Mouse (Mus musculus) neutrophil, adult 83 days (primary cell): ENCODE data around the gene Rnf41. TPM values are rescaled to one million over a fixed set of nuclear protein-coding genes. Genes with fewer than 3 reads are reported as not detected.

Source experiments
- total RNA-seq, 2 experiments: library from RNA; stranded (reverse); gene quantifications; one replicate each; pipeline ENCODE4 v1.2.4; 2023

Rnf41 gene
- total RNA-seq: 10 to 100 TPM; 34.9 to 38.0 TPM

DNA sequence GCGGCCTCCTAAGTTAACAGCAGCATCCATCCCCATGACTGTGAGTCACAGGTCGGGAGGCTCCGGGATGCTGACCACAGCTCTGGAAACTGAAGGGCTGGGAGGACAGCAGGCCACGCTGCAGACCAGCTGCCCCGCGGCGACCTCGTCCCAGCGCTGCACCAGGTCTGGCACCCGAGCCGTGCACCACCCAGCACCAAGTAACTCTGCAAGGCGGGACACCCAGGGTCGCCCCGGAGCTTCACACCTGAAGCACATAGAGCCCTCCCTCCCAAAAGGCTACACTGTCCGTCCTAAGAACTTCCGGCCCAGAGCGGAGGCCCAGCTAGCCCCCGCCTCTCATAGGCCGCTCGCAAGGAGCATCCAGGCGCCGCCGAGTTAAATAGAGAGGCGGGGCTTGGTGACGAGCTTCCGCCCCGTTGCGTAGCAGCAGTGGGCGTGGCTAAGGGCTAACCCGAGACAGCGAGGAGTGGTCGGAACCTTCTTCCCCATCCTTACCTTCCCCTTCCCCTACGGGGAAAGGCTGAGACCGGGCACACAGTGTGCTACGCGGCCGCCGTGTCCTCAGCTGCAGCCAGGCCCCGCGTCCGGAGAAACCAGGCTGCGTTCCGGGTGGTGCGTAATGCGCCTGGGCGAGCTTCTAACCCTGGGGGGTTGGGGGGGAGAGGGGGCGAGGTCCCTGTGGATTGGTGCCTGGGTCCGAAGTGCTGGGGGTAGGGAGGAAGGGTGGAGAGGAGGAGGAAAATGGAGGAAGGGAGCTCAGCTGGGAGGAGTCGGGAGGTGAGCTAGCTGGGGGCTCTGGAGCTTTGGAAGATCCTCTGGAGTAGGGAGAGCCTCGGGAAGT, at the start of gene Rnf41, which contains the start of gene Nabp2:
TSS of gene Rnf41 (plus strand) at position 447 of the 844 bp plus-strand sequence.
TSS of gene Nabp2 (minus strand) at position 282 of the 844 bp plus-strand sequence.

DNA sequence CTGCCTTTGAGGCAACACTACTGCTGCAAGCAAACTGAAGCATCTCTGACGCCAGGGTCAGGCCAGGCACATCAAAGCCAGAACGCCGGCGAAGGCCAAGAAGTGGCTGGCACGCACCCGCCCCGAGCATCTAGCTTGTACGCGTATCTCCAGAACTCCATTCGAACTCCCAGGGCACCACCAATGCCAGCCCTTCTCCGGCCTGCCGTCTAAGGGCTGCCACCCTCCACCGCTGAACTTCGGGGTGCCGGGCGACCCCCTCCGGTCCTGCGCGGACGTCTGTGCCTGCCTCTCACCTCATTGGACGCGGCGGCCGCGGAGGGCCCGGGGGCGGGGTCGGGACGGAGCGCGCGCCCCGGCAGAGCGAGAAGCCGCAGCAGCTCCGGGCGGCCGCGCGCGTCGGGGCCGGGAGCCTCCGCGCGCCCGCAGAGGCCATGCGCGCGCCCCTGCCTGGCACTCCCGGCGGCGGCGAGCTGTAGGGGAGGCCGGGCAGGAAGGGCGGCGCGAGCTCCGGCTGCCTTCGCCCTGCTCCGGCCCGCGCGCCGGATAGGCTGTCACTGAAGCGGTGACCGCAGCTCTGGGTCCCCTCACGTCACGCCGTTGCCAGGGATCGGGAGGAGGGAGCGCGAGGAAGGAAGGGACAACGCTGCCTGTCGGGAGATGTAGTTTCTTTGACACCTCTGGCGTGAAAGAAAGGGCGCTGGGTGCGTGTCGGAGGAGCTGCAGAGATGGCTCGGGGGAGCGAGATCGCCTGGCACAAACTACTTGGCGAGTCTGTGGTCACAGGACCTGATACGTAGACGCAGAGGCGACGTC, 42.8 kb upstream of the Rnf41 start, which contains the start of gene Coq10a:
TSS of gene Coq10a (minus strand) at position 596 of the 816 bp plus-strand sequence.

DNA sequence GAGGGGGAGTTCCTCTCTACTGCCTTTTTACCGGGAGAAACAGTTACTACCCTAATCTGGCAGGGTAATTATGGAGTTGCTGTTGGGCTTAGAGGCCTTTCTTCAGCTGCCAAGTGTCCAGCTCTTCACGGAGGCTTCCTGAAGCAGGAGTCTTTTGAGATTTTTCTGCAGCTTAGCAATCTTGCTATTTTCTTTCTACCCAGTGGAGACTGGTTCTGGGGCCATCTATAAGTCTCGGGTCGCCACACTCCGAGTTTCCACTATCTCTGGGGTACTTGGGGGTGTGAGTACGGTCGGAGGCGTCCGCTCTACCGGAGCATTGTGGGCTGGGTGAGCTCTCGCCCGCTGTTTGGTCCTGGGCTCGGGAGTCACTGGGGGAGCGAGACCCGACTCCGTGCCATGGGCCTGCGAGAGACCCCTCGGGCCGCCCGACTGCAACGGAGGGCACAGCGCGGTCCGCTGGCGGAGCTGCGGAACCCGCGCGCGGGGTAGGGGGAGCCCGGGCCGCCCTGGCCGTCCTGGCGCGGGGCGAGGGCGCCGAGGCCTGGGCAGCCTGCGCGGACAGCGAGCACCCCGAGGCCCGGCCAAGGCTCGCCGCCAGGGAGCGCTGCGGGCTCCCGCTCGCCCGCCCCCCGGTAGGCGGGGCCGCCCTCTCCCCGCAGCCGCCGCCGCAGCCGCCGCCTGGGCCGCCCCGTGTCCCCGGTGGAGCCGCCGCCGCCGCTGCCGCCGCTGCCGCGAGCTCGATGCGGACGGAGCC, 34.8 kb upstream of the Rnf41 start, which contains the start of gene Ankrd52:
TSS of gene Ankrd52 (plus strand) at position 661 of the 757 bp plus-strand sequence.

DNA sequence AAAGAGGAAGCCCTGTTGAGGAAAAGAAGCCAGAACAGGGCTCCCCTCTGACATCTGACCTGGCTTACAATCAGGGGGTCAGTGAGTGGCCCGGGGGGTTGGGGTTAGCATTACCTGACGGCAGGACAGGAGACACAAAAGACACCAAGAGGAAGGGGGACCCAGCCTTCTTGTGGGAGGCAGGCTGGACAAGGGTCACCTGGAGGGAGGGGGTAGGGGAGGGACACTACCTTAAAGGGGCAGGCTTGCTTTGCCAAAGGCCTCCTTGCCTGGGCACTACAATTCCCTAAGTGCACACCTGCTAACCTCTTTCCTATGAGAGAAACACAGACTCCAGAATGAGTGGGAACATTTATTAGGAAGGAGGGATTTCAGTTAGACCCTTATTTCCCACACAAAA, 10.4 kb upstream of the Rnf41 start, which contains the start of gene Slc39a5:
TSS of gene Slc39a5 (minus strand) at position 174 of the 400 bp plus-strand sequence.

GRCm38 (mm10) chr10:128458719-128459408, 47.4 kb downstream of the Rnf41 start, which contains the start of gene Smarcc2:
Smarcc2 (plus strand) TSS chr10:128459248.

Other genes starting within 250 kb of the Rnf41 start
- gene Rbms2, start 231.4 kb upstream of the Rnf41 start, total RNA-seq: 10 to 100 TPM; 10.7 to 11.5 TPM
- gene Gls2, start 217.2 kb upstream of the Rnf41 start, total RNA-seq: 1 to 10 TPM; 1.0 to 1.6 TPM
- 1 to 10 TPM; 4.2 to 6.3 TPM for gene Spryd4, start 199.8 kb upstream of the Rnf41 start, total RNA-seq
- gene Mip, start 185.8 kb upstream of the Rnf41 start, total RNA-seq: under 1 TPM in 1 of 2 experiments, not detected in 1; 0.15 TPM
- gene Timeless, start 179.6 kb upstream of the Rnf41 start, total RNA-seq: 10 to 100 TPM; 29.4 to 41.0 TPM
- gene Apon, start 157.6 kb upstream of the Rnf41 start, total RNA-seq: under 1 TPM in 1 of 2 experiments, not detected in 1; 0.46 TPM
- not detected for gene Apof, start 143.0 kb upstream of the Rnf41 start, total RNA-seq
- gene Stat2, start 141.1 kb upstream of the Rnf41 start, total RNA-seq: 10 to 100 TPM; 36.7 to 45.1 TPM
- not detected for gene Il23a, start 112.9 kb upstream of the Rnf41 start, total RNA-seq
- gene Pan2, start 108.3 kb upstream of the Rnf41 start, total RNA-seq: 10 to 100 TPM; 30.3 to 33.9 TPM
- 10 to 100 TPM; 34.4 to 34.6 TPM for gene Cnpy2, start 89.2 kb upstream of the Rnf41 start, total RNA-seq
- 100 to 1,000 TPM; 101 to 107 TPM for gene Cs, start 73.9 kb upstream of the Rnf41 start, total RNA-seq
- 10 to 100 TPM; 15.7 to 16.2 TPM for gene Coq10a, start 42.7 kb upstream of the Rnf41 start, total RNA-seq
- 10 to 100 TPM; 39.9 to 40.3 TPM for gene Ankrd52, start 34.5 kb upstream of the Rnf41 start, total RNA-seq
- not detected for gene Slc39a5, start 10.4 kb upstream of the Rnf41 start, total RNA-seq
- gene Nabp2, start 165 bp upstream of the Rnf41 start, total RNA-seq: 10 to 100 TPM; 36.2 to 39.9 TPM
- gene Smarcc2, start 47.6 kb downstream of the Rnf41 start, total RNA-seq: 10 to 100 TPM; 94.8 to 95.9 TPM
- gene Myl6, start 82.5 kb downstream of the Rnf41 start, total RNA-seq: 1,000 to 10,000 TPM; 1,082 to 1,094 TPM
- 1 to 10 TPM; 2.3 to 2.7 TPM for gene Myl6b, start 87.0 kb downstream of the Rnf41 start, total RNA-seq
- 100 to 1,000 TPM; 141 to 160 TPM for gene Esyt1, start 114.2 kb downstream of the Rnf41 start, total RNA-seq
- gene Zc3h10, start 136.1 kb downstream of the Rnf41 start, total RNA-seq: 10 to 100 TPM; 25.3 to 27.3 TPM
- gene Rpl41, start 137.6 kb downstream of the Rnf41 start, total RNA-seq: 1,000 to 10,000 TPM; 1,718 to 1,914 TPM
- gene Pa2g4, start 154.3 kb downstream of the Rnf41 start, total RNA-seq: 10 to 100 TPM; 50.1 to 53.8 TPM
- 1 to 10 TPM in 1 of 2 experiments, under 1 TPM in 1; 0.85 to 1.1 TPM for gene Erbb3, start 178.0 kb downstream of the Rnf41 start, total RNA-seq
- 100 to 1,000 TPM; 512 to 560 TPM for gene Rps26, start 215.1 kb downstream of the Rnf41 start, total RNA-seq
- not detected for gene Ikzf4, start 234.3 kb downstream of the Rnf41 start, total RNA-seq